Mouse (Mus musculus) spleen, postnatal 36 days (tissue): ENCODE data around the gene Fezf1.

Source experiments
- DNase-seq, 2 experiments: peaks; one replicate each; pipeline ENCODE4 v3.0.0; 2022; ENCODE audit warnings: low spot score in 2 of 2, mixed read lengths in 1 of 2

Gene Fezf1

GRCm38 (mm10) chr6:23248313-23249052 lies at the start of gene Fezf1:
TSS of gene Fezf1 (minus strand) at chr6:23248362.
- no peak for DNase-seq

DNA sequence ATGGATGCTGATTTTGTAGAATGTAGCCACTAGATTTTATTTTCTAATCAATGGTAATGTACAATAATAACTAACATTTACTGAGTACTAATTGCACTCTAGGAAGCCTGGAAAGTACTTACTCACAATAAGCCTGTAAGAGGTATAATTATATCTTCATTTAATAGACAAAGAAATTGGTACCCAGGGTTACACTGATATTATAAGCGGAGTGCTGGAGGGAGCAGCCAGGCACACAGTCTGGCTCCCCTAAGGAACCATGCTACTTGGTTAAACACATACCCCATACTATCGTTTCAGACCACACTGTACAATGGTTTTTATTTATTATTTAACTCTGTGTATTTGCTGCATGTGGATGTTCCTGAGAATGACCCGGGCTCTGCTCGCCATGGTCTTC lies 46.5 kb upstream of the Fezf1 start:
- no peak for DNase-seq

- DNase-seq: no peak
Measured at GRCm38 (mm10) chr6:23288752-23289151, 40.6 kb upstream of the Fezf1 start.

DNA sequence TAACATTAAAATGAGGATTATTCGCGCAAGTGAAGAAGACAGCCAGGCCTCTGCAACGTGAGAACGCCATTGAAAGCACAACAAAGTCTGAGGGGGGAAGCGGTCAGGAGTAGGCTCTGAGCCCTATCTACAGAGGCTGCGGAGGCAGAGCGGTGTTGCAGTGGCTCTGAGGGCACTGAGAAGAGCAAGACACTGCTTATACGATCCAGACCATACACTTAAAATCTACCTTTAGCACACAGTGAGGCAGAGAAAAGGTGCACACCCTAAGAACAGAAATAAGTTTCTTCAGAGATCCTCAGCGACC lies 33.3 kb upstream of the Fezf1 start:
- DNase-seq: no peak

- DNase-seq: no peak
Measured at GRCm38 (mm10) chr6:23280811-23281513, 32.8 kb upstream of the Fezf1 start.

- no peak for DNase-seq
Measured at GRCm38 (mm10) chr6:23273483-23273882, 25.3 kb upstream of the Fezf1 start.

DNA sequence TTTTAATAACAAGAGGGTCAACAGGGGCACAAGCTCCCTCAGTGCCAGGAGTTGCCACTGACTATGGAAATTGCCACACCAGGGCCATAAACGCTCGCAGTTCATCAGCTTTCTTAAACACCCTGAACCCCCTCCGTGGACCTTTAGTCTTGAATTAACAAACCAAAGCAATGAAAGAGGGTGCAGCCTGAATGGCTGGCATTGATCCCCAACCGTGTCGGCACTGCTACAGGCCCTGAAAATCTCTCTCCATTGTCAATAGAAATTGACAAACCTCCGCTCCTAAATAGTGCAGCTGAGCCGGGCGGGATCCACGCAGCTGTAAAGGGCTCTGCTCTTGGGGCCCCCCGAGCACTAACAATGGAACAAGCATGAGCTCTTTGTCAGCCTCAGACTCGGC lies 24.8 kb upstream of the Fezf1 start:
- no peak for DNase-seq

DNA sequence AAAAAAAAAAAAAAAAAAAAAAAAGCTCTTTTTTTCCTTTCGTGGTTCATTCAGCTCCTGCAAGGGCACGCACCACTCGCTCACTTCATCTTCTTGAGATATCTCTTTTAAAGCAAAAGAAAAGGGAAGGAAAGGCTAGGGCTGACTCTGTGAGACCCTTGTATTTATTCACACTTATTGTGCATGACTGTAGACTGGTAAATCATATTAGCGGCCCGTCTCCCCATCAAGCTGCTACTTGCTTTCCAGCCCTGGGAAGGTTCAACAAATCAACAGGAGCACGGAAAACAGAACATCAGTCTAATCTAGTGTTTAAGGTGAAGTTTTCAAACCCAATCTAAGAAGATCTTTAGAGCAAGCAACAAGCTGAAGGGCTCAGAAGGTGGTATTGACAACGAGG lies 24.4 kb upstream of the Fezf1 start:
- no peak for DNase-seq

- no peak for DNase-seq
Measured at GRCm38 (mm10) chr6:23260738-23261050, 12.5 kb upstream of the Fezf1 start.

GRCm38 (mm10) chr6:23260016-23260737 lies 12.0 kb upstream of the Fezf1 start:
- no peak for DNase-seq

- no peak for DNase-seq
Measured at GRCm38 (mm10) chr6:23257981-23258380, 9.8 kb upstream of the Fezf1 start.

GRCm38 (mm10) chr6:23255161-23255560 lies 7.0 kb upstream of the Fezf1 start:
- DNase-seq: no peak

DNA sequence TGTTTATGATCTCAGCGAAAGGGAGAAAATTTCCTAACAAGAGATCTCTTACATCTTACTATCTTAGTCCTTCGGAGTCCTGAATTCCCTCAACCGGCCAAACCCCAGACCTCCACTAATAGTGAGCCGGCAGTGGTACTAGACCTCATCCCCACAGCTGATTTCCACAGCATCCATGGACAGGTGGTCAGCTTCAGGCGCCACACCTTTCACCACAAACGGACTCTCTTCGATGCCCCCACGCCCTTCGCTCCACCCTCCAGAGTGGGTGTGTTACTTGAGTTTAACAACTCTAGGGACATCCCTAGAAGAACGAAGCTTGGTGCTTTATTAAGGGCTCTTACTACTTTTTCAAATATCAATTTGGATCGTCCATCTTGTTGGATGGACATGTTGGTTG lies 6.5 kb upstream of the Fezf1 start:
- no peak for DNase-seq

- no peak for DNase-seq
Measured at GRCm38 (mm10) chr6:23253353-23254311, 5.5 kb upstream of the Fezf1 start.

GRCm38 (mm10) chr6:23252196-23253135 lies 4.3 kb upstream of the Fezf1 start:
- no peak for DNase-seq

- DNase-seq: no peak
Measured at GRCm38 (mm10) chr6:23251431-23251830, 3.3 kb upstream of the Fezf1 start.

DNA sequence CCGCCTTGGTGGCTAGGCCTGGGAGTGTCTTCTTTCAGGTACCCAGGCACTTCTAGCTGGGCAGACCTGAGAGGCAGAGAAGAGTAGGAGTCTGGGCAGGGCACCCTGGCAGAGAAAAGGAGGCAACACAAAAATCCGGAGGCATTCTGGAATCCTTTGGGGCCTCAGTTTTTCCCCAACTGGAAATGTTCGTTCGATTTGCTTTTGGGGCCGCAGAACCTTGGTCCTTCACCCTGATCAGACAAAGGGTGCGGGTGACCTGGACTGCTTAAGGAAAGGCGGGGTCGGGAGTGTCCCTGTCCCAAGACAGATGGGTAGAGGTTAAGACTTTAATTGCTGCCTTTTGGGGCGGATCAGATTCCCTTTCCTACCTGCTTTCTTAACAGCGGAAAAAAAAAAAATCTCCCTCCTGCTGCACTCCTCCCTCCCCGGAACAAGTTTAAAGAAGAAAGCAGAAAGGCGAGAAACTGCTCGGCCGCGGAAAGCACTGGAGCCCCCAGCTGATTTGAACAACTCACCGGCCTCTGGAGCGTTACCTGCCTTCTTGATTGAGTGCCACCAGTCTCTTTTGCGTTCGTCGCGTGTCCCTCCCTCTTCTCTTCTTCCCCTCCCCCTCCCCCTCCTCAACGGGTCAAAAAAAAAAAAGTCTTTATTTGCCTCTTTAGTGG lies 2.3 kb upstream of the Fezf1 start:
- DNase-seq: no peak

- DNase-seq: no peak
Measured at GRCm38 (mm10) chr6:23249616-23250287, 1.6 kb upstream of the Fezf1 start.

- DNase-seq: no peak
Measured at GRCm38 (mm10) chr6:23249053-23249401, 865 bp upstream of the Fezf1 start.
